Mouse (Mus musculus): Measurements from ENCODE around the gene Slc22a13. TPM values are rescaled to one million over a fixed set of nuclear protein-coding genes. Genes with fewer than 3 reads are reported as not detected.

Gene Slc22a13
- polyA plus RNA-seq, 2 experiments, result 0.06 TPM; not detected in 1

GRCm38 (mm10) chr9:119167608-119168007 is 41.3 kb downstream of the Slc22a13 start:
- H3K4me2 ChIP-seq (replicated peaks; ENCODE audit: low read depth, low read length, severe bottlenecking), result no peak overlapping the region
- no peaks in the 10 kb centered on the region for H3K9me3 ChIP-seq (ENCODE audit: control insufficient read depth, low read length)
- TF ChIP-seq POLR2A (IDR thresholded peaks at IDR 0.05; ENCODE audit: borderline replicate concordance, extremely low read depth, insufficient read depth, insufficient read length), result no peak
- no peaks in the 10 kb centered on the region for H3K27me3 ChIP-seq (ENCODE audit: control insufficient read depth, insufficient read depth, low read length)
- no peak for ATAC-seq (ENCODE audit: low FRiP score, low read depth)
- no peak overlapping the region for H3K27ac ChIP-seq (replicated peaks; ENCODE audit: low read depth, low read length)
- no peaks in the 10 kb centered on the region for H3K36me3 ChIP-seq (ENCODE audit: control insufficient read depth, insufficient read depth, low read length)
- no peak overlapping the region for H3K4me3 ChIP-seq (replicated peaks; ENCODE audit: low read length)
- H3K9ac ChIP-seq (ENCODE audit: low read depth, low read length, severe bottlenecking), result no peak overlapping the region
- DNase-seq (ENCODE audit: low spot score), result no peak
- H3K4me1 ChIP-seq (ENCODE audit: control insufficient read depth, insufficient read depth, low read length), result no peaks in the 10 kb centered on the region
- 94% methylated on average over 2 of the region's 2 CpGs for WGBS

DNA sequence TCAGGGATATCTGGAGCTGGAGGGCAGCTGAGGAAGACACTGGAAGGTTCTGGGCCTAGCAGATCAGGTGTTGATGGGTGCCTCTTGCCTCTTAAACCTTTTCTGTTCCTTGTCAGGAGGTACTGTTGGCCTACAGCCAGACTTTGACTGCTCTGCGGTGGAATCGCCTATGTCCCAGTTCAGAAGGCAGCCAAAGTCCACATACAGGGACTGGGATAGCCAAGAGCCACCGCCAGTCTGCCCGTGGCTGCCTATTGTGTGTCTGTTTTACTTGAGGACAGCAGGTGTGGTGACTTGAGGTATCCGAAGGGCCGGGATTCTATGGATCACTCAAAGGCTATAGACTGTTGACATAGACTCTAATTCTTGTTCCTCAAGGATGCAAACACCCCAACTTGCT is 43.4 kb downstream of the Slc22a13 start:
- DNase-seq (ENCODE audit: low spot score), result no peak
- 90% methylated on average over 6 of the region's 6 CpGs for WGBS
- Histone ChIP-seq H3K9ac (ENCODE audit: low read depth, low read length, severe bottlenecking) (no peak overlapping the region), H3K27me3 (ENCODE audit: control insufficient read depth, insufficient read depth, low read length) (no peaks in the 10 kb centered on the region), H3K4me3 (replicated peaks; ENCODE audit: low read length) (no peak overlapping the region), H3K27ac (replicated peaks; ENCODE audit: low read depth, low read length) (no peak overlapping the region), H3K4me1 (ENCODE audit: control insufficient read depth, insufficient read depth, low read length) (no peaks in the 10 kb centered on the region), H3K4me2 (replicated peaks; ENCODE audit: low read depth, low read length, severe bottlenecking) (no peak overlapping the region), H3K36me3 (ENCODE audit: control insufficient read depth, insufficient read depth, low read length) (no peaks in the 10 kb centered on the region), H3K9me3 (ENCODE audit: control insufficient read depth, low read length) (no peaks in the 10 kb centered on the region)
- ATAC-seq (ENCODE audit: low FRiP score, low read depth), result no peak
- no peak for TF ChIP-seq POLR2A (IDR thresholded peaks at IDR 0.05; ENCODE audit: borderline replicate concordance, extremely low read depth, insufficient read depth, insufficient read length)

GRCm38 (mm10) chr9:119164743-119165142 is 44.2 kb downstream of the Slc22a13 start:
- H3K4me3 ChIP-seq (replicated peaks; ENCODE audit: low read length), result no peak overlapping the region
- H3K27me3 ChIP-seq (ENCODE audit: control insufficient read depth, insufficient read depth, low read length), result no peaks in the 10 kb centered on the region
- no peak for TF ChIP-seq POLR2A (IDR thresholded peaks at IDR 0.05; ENCODE audit: borderline replicate concordance, extremely low read depth, insufficient read depth, insufficient read length)
- WGBS, result 84% methylated on average over 7 of the region's 7 CpGs
- no peak overlapping the region for H3K4me2 ChIP-seq (replicated peaks; ENCODE audit: low read depth, low read length, severe bottlenecking)
- H3K36me3 ChIP-seq (ENCODE audit: control insufficient read depth, insufficient read depth, low read length), result no peaks in the 10 kb centered on the region
- no peaks in the 10 kb centered on the region for H3K4me1 ChIP-seq (ENCODE audit: control insufficient read depth, insufficient read depth, low read length)
- no peak for DNase-seq (ENCODE audit: low spot score)
- no peak for ATAC-seq (ENCODE audit: low FRiP score, low read depth)
- H3K27ac ChIP-seq (replicated peaks; ENCODE audit: low read depth, low read length), result no peak overlapping the region
- no peaks in the 10 kb centered on the region for H3K9me3 ChIP-seq (ENCODE audit: control insufficient read depth, low read length)
- H3K9ac ChIP-seq (ENCODE audit: low read depth, low read length, severe bottlenecking), result no peak overlapping the region

DNA sequence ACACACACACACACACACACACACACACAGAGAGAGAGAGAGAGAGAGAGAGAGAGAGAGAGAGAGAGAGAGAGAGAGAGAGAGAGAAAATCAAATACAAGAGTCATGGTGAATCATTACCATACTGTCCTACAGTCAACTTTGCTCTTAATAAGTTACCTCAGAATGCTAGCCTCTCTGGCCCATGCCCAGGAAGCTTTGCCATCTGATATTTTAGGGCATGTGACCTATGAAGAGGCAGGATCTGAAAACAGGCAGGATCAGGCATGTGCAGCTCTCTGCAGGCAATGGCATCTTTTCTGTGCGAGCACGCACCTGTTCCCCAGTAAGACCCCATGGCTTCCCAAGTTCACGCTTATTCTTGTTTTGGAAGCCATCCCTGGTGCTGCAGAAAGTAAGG is 48.2 kb downstream of the Slc22a13 start:
- WGBS, result 82% methylated on average over 3 of the region's 3 CpGs
- DNase-seq (ENCODE audit: low spot score) (no peak), ATAC-seq (ENCODE audit: low FRiP score, low read depth) (no peak)
- Histone ChIP-seq H3K4me2 (replicated peaks; ENCODE audit: low read depth, low read length, severe bottlenecking) (no peak overlapping the region), H3K4me3 (replicated peaks; ENCODE audit: low read length) (no peak overlapping the region), H3K36me3 (ENCODE audit: control insufficient read depth, insufficient read depth, low read length) (no peaks in the 10 kb centered on the region), H3K27me3 (ENCODE audit: control insufficient read depth, insufficient read depth, low read length) (no peaks in the 10 kb centered on the region; the same call in 1 of the 2 replicates), H3K9me3 (ENCODE audit: control insufficient read depth, low read length) (no peaks in the 10 kb centered on the region), H3K9ac (ENCODE audit: low read depth, low read length, severe bottlenecking) (no peak overlapping the region), H3K27ac (replicated peaks; ENCODE audit: low read depth, low read length) (no peak overlapping the region), H3K4me1 (ENCODE audit: control insufficient read depth, insufficient read depth, low read length) (no peaks in the 10 kb centered on the region; the same call in 1 of the 2 replicates)
- no peak for TF ChIP-seq POLR2A (IDR thresholded peaks at IDR 0.05; ENCODE audit: borderline replicate concordance, extremely low read depth, insufficient read depth, insufficient read length)

- no peak within 1 kb of the TSS for H3K4me2 ChIP-seq (replicated peaks; ENCODE audit: low read depth, low read length, severe bottlenecking)
- no peaks in the 10 kb centered on the region for H3K9me3 ChIP-seq (ENCODE audit: control insufficient read depth, low read length)
- no peaks in the 10 kb centered on the region; the same call in 1 of the 2 replicates for H3K27me3 ChIP-seq (ENCODE audit: control insufficient read depth, insufficient read depth, low read length)
- no peaks in the 10 kb centered on the region; the same call in 1 of the 2 replicates for H3K4me1 ChIP-seq (ENCODE audit: control insufficient read depth, insufficient read depth, low read length)
- WGBS, result 43% methylated on average over 4 of the region's 4 CpGs
- no peak within 1 kb of the TSS for H3K9ac ChIP-seq (ENCODE audit: low read depth, low read length, severe bottlenecking)
- H3K27ac ChIP-seq (replicated peaks; ENCODE audit: low read depth, low read length), result no peak within 1 kb of the TSS
- H3K4me3 ChIP-seq (replicated peaks; ENCODE audit: low read length), result no peak within 1 kb of the TSS
- TF ChIP-seq POLR2A (IDR thresholded peaks at IDR 0.05; ENCODE audit: borderline replicate concordance, extremely low read depth, insufficient read depth, insufficient read length), result no peak
- no peak for ATAC-seq (ENCODE audit: low FRiP score, low read depth)
- no peaks in the 10 kb centered on the region for H3K36me3 ChIP-seq (ENCODE audit: control insufficient read depth, insufficient read depth, low read length)
- DNase-seq (ENCODE audit: low spot score), result no peak
These were observed 50.0 kb downstream of the Slc22a13 start, which contains the start of gene Gm47289 for GRCm38 (mm10) chr9:119158861-119159260. Gene Gm47289 (plus strand): TSS chr9:119159161.
